Mouse (Mus musculus) forebrain, embryonic 14.5 days (tissue): ENCODE measurements around the gene Actr8. TPM values are rescaled to one million over a fixed set of nuclear protein-coding genes. Genes with fewer than 3 reads are reported as not detected.

ENCODE experiments used
- microRNA-seq: library from miRNA; unstranded; fragments of <30 nt; microRNA quantifications from one replicate; pipeline ENCODE4, GENCODE M21; 2016
- polyA plus RNA-seq: library from polyadenylated mRNA; unstranded; fragments of >200 nt; fragmentation: Nextera tagmentation; extraction: Ambion mirVana; gene quantifications from 2 replicates; pipeline ENCODE4 v1.2.1, GENCODE M21; 2014

Actr8 gene
- polyA plus RNA-seq, 1 experiment from 2014 or later: 66.1 TPM

Small RNA genes lying within 50 kb of the gene (microRNA-seq; reads per million reads assigned to microRNA genes)
- gene Mir6947: 0.66 reads per million

Other genes starting within 250 kb of the Actr8 start
- gene Selenok, start 10.0 kb upstream of the Actr8 start, polyA plus RNA-seq: 389 and 423 TPM in 2 replicates
- gene Il17rb, start 30.6 kb downstream of the Actr8 start, polyA plus RNA-seq: 0.94 and 0.95 TPM in 2 replicates
- 0.22 TPM in 1 of 2 replicates, not detected in the other for gene Chdh, start 30.7 kb downstream of the Actr8 start, polyA plus RNA-seq